Mouse (Mus musculus) myocyte (in vitro differentiated cells): ENCODE measurements at regions not wholly inside any gene's neighbourhood (a gene's known extent, or its start where the extent isn't known, plus 50 kb on each side); places are given as distances from the start of the nearest gene placed in this dataset.
A peak's percentile ranks its signal among the peaks of the same experiment; 100 is the strongest.

ENCODE experiments used
- H3K27me3 ChIP-seq: one replicate; pipeline ENCODE4 v1.6.1; 2011; ENCODE audit not compliant: control insufficient read depth, insufficient read depth, insufficient read length
- H3K36me3 ChIP-seq: one replicate; pipeline ENCODE4 v1.6.1; 2011; ENCODE audit not compliant: control insufficient read depth, insufficient read depth
- H3K4me2 ChIP-seq: one replicate; pipeline ENCODE4 v1.6.1; 2011; ENCODE audit warnings: low read depth, control low read depth
- H3K4me3 ChIP-seq: one replicate; pipeline ENCODE4 v1.5.1; 2011; ENCODE audit warnings: mild to moderate bottlenecking, control low read depth, moderate library complexity
- H3K79me2 ChIP-seq: one replicate; pipeline ENCODE4 v1.6.1; 2011; ENCODE audit not compliant: control insufficient read depth, insufficient read depth
- H3ac ChIP-seq: one replicate; pipeline ENCODE4 v1.6.1; 2011; ENCODE audit not compliant: control insufficient read depth, insufficient read length
- CEBPB ChIP-seq: IDR thresholded peaks from 2 replicates; pipeline ENCODE4 v1.6.1; 2011; ENCODE audit warnings: mild to moderate bottlenecking, moderate library complexity; ENCODE audit not compliant: poor library complexity, insufficient read depth, severe bottlenecking
- E2F4 ChIP-seq: IDR thresholded peaks from one replicate; pipeline ENCODE4 v1.6.1; 2011; ENCODE audit warnings: mild to moderate bottlenecking, control low read depth, moderate library complexity; ENCODE audit not compliant: insufficient read depth
- MAX ChIP-seq: IDR thresholded peaks from one replicate; pipeline ENCODE4 v1.6.1; 2011; ENCODE audit warnings: low read depth, mild to moderate bottlenecking, control low read depth
- MYOD1 ChIP-seq, 3 experiments: IDR thresholded peaks; one replicate each; pipeline ENCODE4 v1.6.1; 2011; ENCODE audit warnings: control low read depth in 2 of 3, low read depth in 2 of 3, mild to moderate bottlenecking in 2 of 3, moderate library complexity in 1 of 3; ENCODE audit not compliant: insufficient read length in 2 of 3, control insufficient read depth in 1 of 3
- MYOG ChIP-seq, 3 experiments: IDR thresholded peaks; one replicate each; pipeline ENCODE4 v1.6.1; 2011; ENCODE audit warnings: control low read depth in 2 of 3, low read depth in 2 of 3, mild to moderate bottlenecking in 2 of 3; ENCODE audit not compliant: insufficient read length in 2 of 3, control insufficient read depth in 1 of 3, insufficient read depth in 1 of 3
- POLR2A ChIP-seq: IDR thresholded peaks from one replicate; pipeline ENCODE4 v1.6.1; 2011; ENCODE audit warnings: low read depth, mild to moderate bottlenecking, control low read depth, moderate library complexity; ENCODE audit not compliant: insufficient read length
- POLR2AphosphoS2 ChIP-seq: IDR thresholded peaks from one replicate; pipeline ENCODE4 v1.6.1; 2011; ENCODE audit warnings: low read depth, control low read depth; ENCODE audit not compliant: insufficient read length
- REST ChIP-seq: IDR thresholded peaks from one replicate; pipeline ENCODE4 v1.6.1; 2011; ENCODE audit warnings: mild to moderate bottlenecking, control low read depth, moderate library complexity; ENCODE audit not compliant: insufficient read depth, insufficient read length
- SRF ChIP-seq: IDR thresholded peaks from one replicate; pipeline ENCODE4 v1.6.1; 2011; ENCODE audit warnings: low read depth; ENCODE audit not compliant: control insufficient read depth, insufficient read length
- TCF12 ChIP-seq: IDR thresholded peaks from one replicate; pipeline ENCODE4 v1.6.1; 2011; ENCODE audit warnings: mild to moderate bottlenecking, control low read depth; ENCODE audit not compliant: poor library complexity, insufficient read depth, severe bottlenecking
- TCF3 ChIP-seq: IDR thresholded peaks from one replicate; pipeline ENCODE4 v1.6.1; 2011; ENCODE audit warnings: low read depth, control low read depth; ENCODE audit not compliant: insufficient read length
- USF1 ChIP-seq: IDR thresholded peaks from one replicate; pipeline ENCODE4 v1.6.1; 2011; ENCODE audit warnings: low read depth, mild to moderate bottlenecking, control low read depth, moderate library complexity

DNA sequence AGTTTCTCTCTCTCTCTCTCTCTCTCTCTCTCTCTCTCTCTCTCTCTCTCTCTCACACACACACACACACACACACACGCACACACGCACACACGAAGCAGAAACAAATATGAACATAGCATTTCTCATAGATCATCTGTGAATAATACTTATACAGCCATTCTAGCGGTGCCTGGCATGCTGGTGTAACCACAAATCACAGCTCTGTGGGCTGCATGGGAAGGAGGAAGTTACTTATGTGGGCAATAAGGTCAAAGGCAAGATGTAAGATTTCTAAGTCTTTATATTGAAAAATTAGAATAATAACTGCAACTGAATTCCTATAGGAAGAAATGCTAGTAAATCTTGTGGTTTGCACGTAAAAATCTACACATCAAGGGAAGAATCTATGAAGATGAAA, 228.7 kb downstream of the Ccdc91 start:
- TF ChIP-seq POLR2A: no peak
- no peak for TF ChIP-seq REST
- no peak for TF ChIP-seq SRF
- TF ChIP-seq MYOG (IDR thresholded peaks at IDR 0.05; ENCODE audit: control insufficient read depth in 1 of 3, insufficient read depth in 1 of 3, insufficient read length in 2 of 3, low read depth in 2 of 3): no peak
- no peak for TF ChIP-seq E2F4
- no peak for TF ChIP-seq TCF3
- no peak for TF ChIP-seq MYOD1 (IDR thresholded peaks at IDR 0.05; ENCODE audit: control insufficient read depth in 1 of 3, insufficient read length in 2 of 3, low read depth in 2 of 3)
- TF ChIP-seq CEBPB: no peak
- TF ChIP-seq TCF12: no peak
- no peak overlapping the region for H3K4me2 ChIP-seq

DNA sequence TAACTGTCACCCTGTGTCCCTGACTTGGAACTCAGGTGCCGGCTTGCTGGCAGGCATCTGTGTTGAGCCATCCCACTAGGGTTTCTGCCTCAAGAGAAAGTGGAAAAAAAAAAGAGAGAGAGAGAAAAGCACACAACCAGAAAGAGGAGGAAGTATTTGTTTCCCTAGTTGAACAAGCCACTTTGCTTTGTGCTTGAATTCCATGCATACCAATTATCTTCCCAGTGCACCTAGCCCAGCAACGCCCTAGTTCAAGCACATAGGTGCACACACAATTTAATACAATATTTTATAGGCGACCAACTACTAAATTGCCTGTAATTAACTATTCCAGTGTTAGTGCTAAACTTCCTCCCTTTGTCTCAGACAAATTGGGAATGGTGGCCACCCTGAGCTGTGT, 230.3 kb downstream of the Ccdc91 start:
- Histone ChIP-seq H3K36me3 (no peaks in the 10 kb centered on the region), H3K4me2 (no peak overlapping the region), H3K79me2 (no peaks in the 10 kb centered on the region), H3K27me3 (no peaks in the 10 kb centered on the region), H3K4me3 (no peak overlapping the region), H3ac (no peak overlapping the region)
- TF ChIP-seq E2F4: no peak
- TF ChIP-seq MYOG (IDR thresholded peaks at IDR 0.05; ENCODE audit: control insufficient read depth in 1 of 3, insufficient read depth in 1 of 3, insufficient read length in 2 of 3, low read depth in 2 of 3): no peak
- TF ChIP-seq REST: no peak
- TF ChIP-seq SRF: no peak
- TF ChIP-seq MYOD1 (IDR thresholded peaks at IDR 0.05; ENCODE audit: control insufficient read depth in 1 of 3, insufficient read length in 2 of 3, low read depth in 2 of 3): no peak
- TF ChIP-seq POLR2AphosphoS2: no peak
- no peak for TF ChIP-seq POLR2A
- no peak for TF ChIP-seq CEBPB
- no peak for TF ChIP-seq TCF3

More for the DNA sequence above, 228.7 kb downstream of the Ccdc91 start:
- Histone ChIP-seq H3K27me3 (no peaks in the 10 kb centered on the region), H3ac (no peak overlapping the region), H3K79me2 (no peaks in the 10 kb centered on the region), H3K36me3 (no peaks in the 10 kb centered on the region), H3K4me3 (no peak overlapping the region)

DNA sequence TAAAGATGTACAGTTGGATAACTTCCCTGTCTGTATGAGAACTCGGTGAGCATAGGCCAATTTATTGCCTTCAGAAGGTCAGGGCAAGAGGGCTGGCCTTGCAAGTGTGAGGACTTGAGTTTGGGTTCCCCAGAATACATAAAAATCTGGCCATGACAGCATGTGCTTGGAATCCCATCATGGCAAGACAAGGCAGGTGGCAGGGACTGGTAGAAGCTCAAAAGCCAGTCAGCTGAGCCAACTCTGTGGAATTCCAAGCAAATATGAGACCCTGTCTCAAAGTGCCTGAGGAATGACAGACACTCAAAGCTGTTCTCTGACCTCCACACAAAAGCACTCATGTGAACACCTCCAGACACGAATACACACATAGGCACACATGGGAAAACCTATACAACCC, 231.1 kb downstream of the Ccdc91 start:
- Histone ChIP-seq H3ac (no peak overlapping the region), H3K4me2 (no peak overlapping the region), H3K36me3 (no peaks in the 10 kb centered on the region), H3K27me3 (no peaks in the 10 kb centered on the region), H3K4me3 (no peak overlapping the region), H3K79me2 (no peaks in the 10 kb centered on the region)
- TF ChIP-seq MAX: no peak
- no peak for TF ChIP-seq E2F4
- TF ChIP-seq MYOD1 (IDR thresholded peaks at IDR 0.05; ENCODE audit: control insufficient read depth in 1 of 3, insufficient read length in 2 of 3, low read depth in 2 of 3): peak in 2 of 3 experiments; percentile 47 to 59
- TF ChIP-seq SRF: no peak
- peak in 1 of 3 experiments; percentile 57 for TF ChIP-seq MYOG (IDR thresholded peaks at IDR 0.05; ENCODE audit: control insufficient read depth in 1 of 3, insufficient read depth in 1 of 3, insufficient read length in 2 of 3, low read depth in 2 of 3)

DNA sequence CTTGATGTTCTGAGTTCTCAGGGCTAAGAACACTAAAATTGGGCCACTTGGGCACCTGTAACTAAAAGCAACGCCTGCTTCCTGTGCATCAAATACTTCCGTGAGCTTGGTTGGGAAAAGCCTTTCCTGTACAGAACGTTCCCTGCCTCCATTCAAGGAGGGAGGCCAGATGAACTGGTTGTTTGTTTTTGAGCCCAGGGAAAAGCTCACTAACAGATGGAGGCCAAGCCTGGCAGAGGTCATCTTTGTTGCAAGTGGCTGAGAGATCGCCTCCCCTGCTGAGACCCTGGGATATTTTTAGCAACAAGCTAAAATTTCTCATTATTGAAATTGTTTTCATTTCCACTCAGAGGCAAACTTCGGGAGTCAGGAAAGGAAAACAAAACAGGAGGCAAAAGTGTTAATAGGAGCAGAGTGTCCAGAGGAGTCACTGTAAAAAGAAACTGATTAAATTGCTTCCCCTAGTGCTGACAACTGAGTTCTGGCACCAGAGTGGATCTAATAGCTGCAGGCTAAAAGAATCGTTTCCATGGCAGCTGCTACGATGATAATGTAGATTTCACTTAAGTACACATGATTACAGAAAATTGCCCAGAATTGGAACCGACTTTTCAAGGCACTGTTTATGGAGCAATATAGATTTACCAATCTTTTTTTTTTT, 242.6 kb downstream of the Ccdc91 start:
- H3K27me3 ChIP-seq: no peaks in the 10 kb centered on the region

DNA sequence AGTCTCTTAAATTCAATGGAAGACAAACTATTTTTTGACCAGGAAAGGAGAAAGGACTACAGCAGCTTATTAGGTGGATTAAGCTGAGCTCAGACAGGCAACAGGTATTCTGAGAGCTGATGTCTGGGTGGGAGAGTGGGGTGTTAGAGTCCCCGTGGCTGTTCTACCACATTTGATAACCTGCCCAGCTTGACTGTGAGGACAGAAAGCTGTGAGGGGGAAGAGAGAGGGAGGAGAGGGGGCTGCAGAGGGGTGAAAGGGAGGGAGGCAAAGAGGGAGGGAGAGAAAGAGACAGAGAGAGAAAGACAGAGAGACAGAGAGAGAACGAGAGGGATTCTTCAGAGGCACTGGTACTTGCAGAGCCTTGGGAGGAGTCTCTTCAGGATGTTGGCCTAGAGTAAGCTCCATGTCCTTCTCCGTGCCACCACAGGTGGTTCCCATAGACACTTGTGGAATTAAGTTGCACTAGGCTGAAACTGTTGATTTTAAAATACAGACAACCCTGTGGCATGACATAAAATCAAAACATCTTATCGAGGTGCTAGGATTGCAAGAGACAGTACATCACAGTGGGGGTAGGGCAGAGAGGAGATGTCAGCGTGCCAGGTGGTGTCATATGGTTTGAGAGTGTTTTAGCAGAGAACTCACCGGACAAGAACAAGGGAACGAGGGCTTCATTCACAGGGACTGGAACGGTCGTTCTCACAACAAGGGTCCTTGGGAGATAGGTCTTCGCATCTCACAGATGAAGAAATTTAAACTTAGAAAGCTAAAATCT, 243.3 kb downstream of the Ccdc91 start:
- no peak overlapping the region for H3K4me3 ChIP-seq
- H3K79me2 ChIP-seq: no peaks in the 10 kb centered on the region
- H3ac ChIP-seq: no peak overlapping the region
- no peaks in the 10 kb centered on the region for H3K36me3 ChIP-seq
- no peak overlapping the region for H3K4me2 ChIP-seq
- no peaks in the 10 kb centered on the region for H3K27me3 ChIP-seq
- TF ChIP-seq CEBPB (no peak), MYOD1 (IDR thresholded peaks at IDR 0.05; ENCODE audit: control insufficient read depth in 1 of 3, insufficient read length in 2 of 3, low read depth in 2 of 3) (no peak), USF1 (no peak), POLR2A (no peak), MAX (no peak), TCF12 (no peak), TCF3 (no peak), SRF (no peak), MYOG (IDR thresholded peaks at IDR 0.05; ENCODE audit: control insufficient read depth in 1 of 3, insufficient read depth in 1 of 3, insufficient read length in 2 of 3, low read depth in 2 of 3) (no peak), POLR2AphosphoS2 (no peak), REST (no peak)

More for the DNA sequence above, 242.6 kb downstream of the Ccdc91 start:
- H3ac ChIP-seq: no peak overlapping the region
- H3K36me3 ChIP-seq: no peaks in the 10 kb centered on the region
- peak overlapping the region; percentile 42 for H3K4me2 ChIP-seq
- H3K4me3 ChIP-seq: no peak overlapping the region
- H3K79me2 ChIP-seq: no peaks in the 10 kb centered on the region
- TF ChIP-seq E2F4: no peak
- TF ChIP-seq POLR2A: no peak
- TF ChIP-seq MYOG (IDR thresholded peaks at IDR 0.05; ENCODE audit: control insufficient read depth in 1 of 3, insufficient read depth in 1 of 3, insufficient read length in 2 of 3, low read depth in 2 of 3): no peak
- no peak for TF ChIP-seq CEBPB
- TF ChIP-seq MYOD1 (IDR thresholded peaks at IDR 0.05; ENCODE audit: control insufficient read depth in 1 of 3, insufficient read length in 2 of 3, low read depth in 2 of 3): no peak
- no peak for TF ChIP-seq USF1
- no peak for TF ChIP-seq POLR2AphosphoS2
- no peak for TF ChIP-seq REST
- no peak for TF ChIP-seq TCF12
- no peak for TF ChIP-seq MAX
- no peak for TF ChIP-seq TCF3
- no peak for TF ChIP-seq SRF
